In the genomic region with DNA sequence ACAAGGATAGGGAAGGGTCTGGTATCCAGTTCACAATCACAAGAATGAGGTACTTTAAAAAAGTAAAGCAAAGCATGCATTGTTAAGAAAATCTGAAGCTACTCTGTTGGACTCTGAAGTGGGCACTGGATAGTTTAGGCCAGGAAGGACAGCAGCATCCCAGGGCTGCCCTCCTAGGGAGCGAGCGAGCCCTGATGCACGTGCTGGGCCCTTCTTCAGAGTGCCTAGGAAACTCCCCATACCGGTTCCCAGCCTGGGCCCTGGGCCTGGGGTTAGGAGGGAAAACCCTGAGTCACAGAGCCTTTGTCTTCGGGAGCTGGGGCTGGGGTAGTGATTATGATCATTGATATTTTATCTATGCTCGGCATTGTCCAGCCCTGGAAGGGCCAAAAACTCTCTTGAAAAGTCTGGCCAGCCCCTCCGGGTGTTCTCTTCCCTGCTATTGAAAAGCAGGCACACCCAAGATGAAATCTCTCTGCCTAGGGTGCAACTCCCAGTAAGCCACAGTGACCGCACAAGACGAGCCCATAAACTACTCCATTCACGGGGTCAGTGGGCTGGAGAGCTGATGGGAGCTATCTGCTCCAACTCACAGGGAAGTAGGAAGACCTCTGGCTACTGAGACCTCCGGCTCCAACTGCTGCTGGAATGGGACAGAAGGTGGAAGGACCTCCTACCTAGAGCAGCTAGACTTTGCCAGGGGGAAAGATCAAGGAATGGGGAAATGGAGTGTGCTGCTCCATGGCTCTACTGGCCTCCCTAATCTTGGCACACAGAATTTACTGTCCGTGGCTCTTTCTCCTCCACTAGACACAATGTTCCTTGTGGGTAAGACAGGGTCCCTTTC, we compare ENCODE assay signal across 9 mouse cellular contexts. TPM values are rescaled to one million over a fixed set of nuclear protein-coding genes. Genes with fewer than 3 reads are reported as not detected.
DNase-seq lines count a peak whose midpoint lies in the region; ATAC-seq and TF ChIP-seq lines count a peak whose summit lies in the region.
"Had no signal": no experiment of that assay in that cellular context is flagged by ENCODE, and none has a peak within 500 bp of the region (broad histone marks: within the 10 kb centered on the region; RNA-seq: fewer than 3 reads in every experiment).

No protein-coding gene starts in this region.

- no peaks in the 10 kb centered on the region for H3K9me3 ChIP-seq in lung, embryonic 14.5 days (ENCODE audit: low read depth, low read length)
- H3K9me3 ChIP-seq in forebrain, embryonic 10.5 days = no peaks in the 10 kb centered on the region
- no peaks in the 10 kb centered on the region for H3K9me3 ChIP-seq in liver, embryonic 14.5 days (ENCODE audit: control insufficient read depth, low read length)

- no peak for TF ChIP-seq CTCF in lung, embryonic 14.5 days (IDR thresholded peaks at IDR 0.05; ENCODE audit: low read depth)
- no peak for TF ChIP-seq CTCF in liver, embryonic 14.5 days (IDR thresholded peaks at IDR 0.05; ENCODE audit: low read depth)

- H3K27ac ChIP-seq in lung, embryonic 14.5 days (ENCODE audit: low read depth) = peak overlapping the region; percentile 42; the same call in 1 of the 2 replicates
- H3K27ac ChIP-seq in forebrain, embryonic 10.5 days = peak overlapping the region; percentile 67; the same call in 1 of the 2 replicates
- peak overlapping the region; percentile 85 for H3K27ac ChIP-seq in liver, embryonic 14.5 days

- H3K4me1 ChIP-seq in lung, embryonic 14.5 days (ENCODE audit: insufficient read depth) = no peaks in the 10 kb centered on the region
- peaks cover 55% of the 10 kb centered on the region for H3K4me1 ChIP-seq in forebrain, embryonic 10.5 days
- peaks cover 74 to 81% of the 10 kb centered on the region in 2 experiments for H3K4me1 ChIP-seq in liver, embryonic 14.5 days (replicated peaks; ENCODE audit: control insufficient read depth in 2 of 2, insufficient read depth in 2 of 2, low read length in 1 of 2)

- peak; percentile 63 for DNase-seq in cerebellum, adult 11-12 months
- no peak for DNase-seq in lung, embryonic 14.5 days
- DNase-seq in lung, postnatal 4 days = no peak
- DNase-seq in forebrain, embryonic 10.5 days (ENCODE audit: extremely low spot score, low spot score) = no peak
- no peak for DNase-seq in liver, embryonic 14.5 days (ENCODE audit: low read depth in 3 of 3, low spot score in 3 of 3)
- DNase-seq in right cerebral cortex, postnatal 10 days (ENCODE audit: low spot score in 2 of 2) = no peak
- no peak for DNase-seq in testis, postnatal 14 days (ENCODE audit: low spot score)
- DNase-seq: adrenal gland, postnatal 10 days had no signal

- peaks cover 14% of the 10 kb centered on the region for H3K36me3 ChIP-seq in lung, embryonic 14.5 days (ENCODE audit: insufficient read depth)
- H3K36me3 ChIP-seq in forebrain, embryonic 10.5 days (replicated peaks) = peaks cover 81% of the 10 kb centered on the region
- H3K36me3 ChIP-seq in liver, embryonic 14.5 days (replicated peaks; ENCODE audit: control insufficient read depth, insufficient read depth, low read depth) = peaks cover 60% of the 10 kb centered on the region

- 80% methylated on average over 12 of the region's 12 CpGs for WGBS in lung, embryonic 14.5 days
- 83% methylated on average over 12 of the region's 12 CpGs for WGBS in forebrain, embryonic 10.5 days
- 42% methylated on average over 12 of the region's 12 CpGs for WGBS in liver, embryonic 14.5 days (ENCODE audit: insufficient replicate concordance)

- H3K9ac ChIP-seq in lung, embryonic 14.5 days = no peak overlapping the region
- H3K9ac ChIP-seq in liver, embryonic 14.5 days (replicated peaks) = peak overlapping the region; percentile 70

- H3K27me3 ChIP-seq in lung, embryonic 14.5 days (ENCODE audit: insufficient read depth, low read length) = no peaks in the 10 kb centered on the region
- H3K27me3 ChIP-seq in forebrain, embryonic 10.5 days (ENCODE audit: poor library complexity, severe bottlenecking) = no peaks in the 10 kb centered on the region
- H3K27me3 ChIP-seq in liver, embryonic 14.5 days (ENCODE audit: control insufficient read depth, insufficient read depth, low read length) = no peaks in the 10 kb centered on the region

- H3K4me3 ChIP-seq in lung, embryonic 14.5 days (ENCODE audit: low read depth, low read length) = no peak overlapping the region
- no peak overlapping the region for H3K4me3 ChIP-seq in forebrain, embryonic 10.5 days
- peak overlapping the region; percentile 25 to 42 for H3K4me3 ChIP-seq in liver, embryonic 14.5 days (ENCODE audit: insufficient read depth in 1 of 2, low read depth in 2 of 2, low read length in 2 of 2)

- no peak for TF ChIP-seq EP300 in liver, embryonic 14.5 days (IDR thresholded peaks at IDR 0.05; ENCODE audit: low read depth)

- ATAC-seq in cerebellum, adult (ENCODE audit: insufficient number of reproducible peaks, low FRiP score, low TSS enrichment) = no peak
- ATAC-seq in lung, embryonic 14.5 days (ENCODE audit: insufficient read depth) = no peak
- ATAC-seq in liver, embryonic 14.5 days (ENCODE audit: insufficient read depth) = no peak

- no peak overlapping the region for H3K4me2 ChIP-seq in lung, embryonic 14.5 days
- H3K4me2 ChIP-seq in liver, embryonic 14.5 days (ENCODE audit: low read depth) = peak overlapping the region; percentile 73

RNA-seq across cellular contexts. Expression of a gene that starts 45.0 kb away (rescaled TPM):
- 31.2 and 32.4 TPM in 2 replicates for polyA plus RNA-seq in lung, embryonic 14.5 days (2014; fragmentation: Nextera tagmentation; extraction: Ambion mirVana)
- 39.4 and 39.5 TPM in 2 replicates for polyA plus RNA-seq in forebrain, embryonic 10.5 days (2016; fragmentation: Nextera tagmentation; extraction: Ambion mirVana)
- 12.9 and 14.7 TPM in 2 replicates for polyA plus RNA-seq in liver, embryonic 14.5 days (2012; rRNA removed)
- polyA plus RNA-seq in liver, embryonic 14.5 days (2014; fragmentation: Nextera tagmentation; extraction: Ambion mirVana) = 20.0 and 22.2 TPM in 2 replicates

Comparison
In these comparisons a context has a peak if more than half of its experiments do, and no peak if none do; other contexts are left out.
1. H3K4me3 ChIP-seq: peak in liver, embryonic 14.5 days (2 of 2); none in lung, embryonic 14.5 days (single experiment) and forebrain, embryonic 10.5 days (single experiment).
2. Peak in every context shown above with its lines, with median percentiles within 50 percentile points of each other: H3K27ac ChIP-seq.